Mouse (Mus musculus) hindbrain, embryonic 10.5 days (tissue): ENCODE results near the gene Cul4a. TPM values are rescaled to one million over a fixed set of nuclear protein-coding genes. Genes with fewer than 3 reads are reported as not detected.

ENCODE experiments used
- DNase-seq: peaks from one replicate; pipeline ENCODE4 v3.0.0-alpha.2; 2017; ENCODE audit warnings: low spot score
- H3K27ac ChIP-seq: fragments of 300-500 bp; sonication (generic); 2 replicates; pipeline ENCODE4 v1.5.1; 2016; ENCODE audit warnings: mild to moderate bottlenecking, moderate library complexity
- H3K27me3 ChIP-seq: fragments of 300-500 bp; sonication (generic); 2 replicates; pipeline ENCODE4 v1.6.1; 2016; ENCODE audit warnings: mild to moderate bottlenecking; ENCODE audit not compliant: poor library complexity, insufficient read depth, severe bottlenecking
- H3K36me3 ChIP-seq: fragments of 300-500 bp; sonication (generic); 2 replicates; pipeline ENCODE4 v1.6.1; 2016; ENCODE audit warnings: mild to moderate bottlenecking, moderate library complexity
- H3K4me1 ChIP-seq: fragments of 300-500 bp; sonication (generic); replicated peaks from 2 replicates; pipeline ENCODE4 v1.6.1; 2016; ENCODE audit warnings: mild to moderate bottlenecking
- H3K4me3 ChIP-seq: fragments of 300-500 bp; sonication (generic); 2 replicates; pipeline ENCODE4 v1.5.1; 2016; ENCODE audit warnings: mild to moderate bottlenecking, moderate library complexity
- H3K9me3 ChIP-seq: fragments of 300-500 bp; sonication (generic); 2 replicates; pipeline ENCODE4 v1.6.1; 2016; ENCODE audit warnings: mild to moderate bottlenecking, moderate library complexity
- WGBS: fragments of 180-500 bp; shearing (Covaris S2); methylation state at CpG from one replicate; pipeline ENCODE4 v1.1.7; 2016; 5-methylcytosine and 5-hydroxymethylcytosine counted together
- polyA plus RNA-seq: library from polyadenylated mRNA; unstranded; fragments of >200 nt; fragmentation: Nextera tagmentation; extraction: Ambion mirVana; gene quantifications from 2 replicates; pipeline ENCODE4 v1.2.1, GENCODE M21; 2016

The Cul4a gene
- polyA plus RNA-seq, 1 experiment from 2014 or later: 72.8 TPM

- no peak overlapping the region for H3K27ac ChIP-seq
- no peak for DNase-seq
- H3K36me3 ChIP-seq: peaks cover 53% of the 10 kb centered on the region
- H3K4me1 ChIP-seq: no peaks in the 10 kb centered on the region
- H3K27me3 ChIP-seq: no peaks in the 10 kb centered on the region
- no peaks in the 10 kb centered on the region for H3K9me3 ChIP-seq
- no peak overlapping the region for H3K4me3 ChIP-seq
- WGBS: 71% methylated on average over 5 of the region's 5 CpGs
These were observed 44.4 kb downstream of the Cul4a start for GRCm38 (mm10) chr8:13149866-13150265.

- H3K4me3 ChIP-seq: no peak overlapping the region
- no peaks in the 10 kb centered on the region for H3K27me3 ChIP-seq
- H3K27ac ChIP-seq: no peak overlapping the region
- H3K9me3 ChIP-seq: no peaks in the 10 kb centered on the region
- peaks cover 42% of the 10 kb centered on the region for H3K36me3 ChIP-seq
- no peak for DNase-seq
- 89% methylated on average over 2 of the region's 2 CpGs for WGBS
- H3K4me1 ChIP-seq: no peaks in the 10 kb centered on the region
These were observed 45.5 kb downstream of the Cul4a start for GRCm38 (mm10) chr8:13150929-13151328.

- 80% methylated on average over 9 of the region's 9 CpGs for WGBS
- no peak overlapping the region for H3K27ac ChIP-seq
- H3K4me1 ChIP-seq: peaks cover 4% of the 10 kb centered on the region
- DNase-seq: no peak
- H3K9me3 ChIP-seq: no peaks in the 10 kb centered on the region
- peaks cover 14% of the 10 kb centered on the region for H3K36me3 ChIP-seq
- H3K4me3 ChIP-seq: no peak overlapping the region
- H3K27me3 ChIP-seq: no peaks in the 10 kb centered on the region
These were observed 48.7 kb downstream of the Cul4a start for GRCm38 (mm10) chr8:13154099-13154498.

GRCm38 (mm10) chr8:13155358-13155757, 49.9 kb downstream of the Cul4a start:
- DNase-seq: no peak
- Histone ChIP-seq H3K27ac (no peak overlapping the region), H3K9me3 (no peaks in the 10 kb centered on the region), H3K36me3 (peaks cover 4% of the 10 kb centered on the region; the same call in 1 of the 2 replicates), H3K4me3 (no peak overlapping the region), H3K27me3 (no peaks in the 10 kb centered on the region), H3K4me1 (peaks cover 12% of the 10 kb centered on the region)
- 76% methylated on average over 9 of the region's 9 CpGs for WGBS

- Histone ChIP-seq H3K9me3 (no peaks in the 10 kb centered on the region), H3K27me3 (no peaks in the 10 kb centered on the region), H3K36me3 (no peaks in the 10 kb centered on the region), H3K4me3 (no peak overlapping the region), H3K4me1 (peaks cover 16% of the 10 kb centered on the region), H3K27ac (no peak overlapping the region)
- WGBS: 79% methylated on average over 12 of the region's 12 CpGs
- no peak for DNase-seq
These were observed 51.1 kb downstream of the Cul4a start for GRCm38 (mm10) chr8:13156327-13157097.

- Histone ChIP-seq H3K36me3 (no peaks in the 10 kb centered on the region), H3K4me1 (peaks cover 16% of the 10 kb centered on the region), H3K27me3 (no peaks in the 10 kb centered on the region), H3K27ac (peak within 1 kb of the TSS; percentile 93), H3K9me3 (no peaks in the 10 kb centered on the region), H3K4me3 (peak within 1 kb of the TSS; percentile 100)
- WGBS: under 1% methylated on average over 50 of the region's 50 CpGs
- peak; percentile 98 for DNase-seq
These were observed 53.4 kb downstream of the Cul4a start, which contains the start of gene Lamp1 for GRCm38 (mm10) chr8:13158718-13159376. TSS of gene Lamp1 (plus strand) at chr8:13159161.

GRCm38 (mm10) chr8:13159377-13159881, 54.0 kb downstream of the Cul4a start:
- H3K27ac ChIP-seq: peak overlapping the region; percentile 93
- peaks cover 16% of the 10 kb centered on the region for H3K4me1 ChIP-seq
- no peak for DNase-seq
- H3K9me3 ChIP-seq: no peaks in the 10 kb centered on the region
- WGBS: under 1% methylated on average over 49 of the region's 49 CpGs
- H3K36me3 ChIP-seq: no peaks in the 10 kb centered on the region
- H3K27me3 ChIP-seq: no peaks in the 10 kb centered on the region
- peak overlapping the region; percentile 100 for H3K4me3 ChIP-seq

- Histone ChIP-seq H3K27ac (no peak overlapping the region), H3K27me3 (no peaks in the 10 kb centered on the region), H3K36me3 (0 out of 2 replicates have a peak, but pooled peaks cover 6% of the 10 kb centered on the region), H3K4me1 (peaks cover 16% of the 10 kb centered on the region), H3K4me3 (peak overlapping the region; percentile 100; the same call in 1 of the 2 replicates), H3K9me3 (no peaks in the 10 kb centered on the region)
- 89% methylated on average over 3 of the region's 3 CpGs for WGBS
- DNase-seq: no peak
These were observed 55.3 kb downstream of the Cul4a start for GRCm38 (mm10) chr8:13160691-13161090.

GRCm38 (mm10) chr8:13162098-13162497, 56.7 kb downstream of the Cul4a start:
- no peaks in the 10 kb centered on the region for H3K9me3 ChIP-seq
- DNase-seq: no peak
- no peak overlapping the region for H3K27ac ChIP-seq
- 89% methylated on average over 6 of the region's 6 CpGs for WGBS
- H3K27me3 ChIP-seq: no peaks in the 10 kb centered on the region
- H3K4me1 ChIP-seq: peaks cover 16% of the 10 kb centered on the region
- H3K4me3 ChIP-seq: no peak overlapping the region
- H3K36me3 ChIP-seq: peaks cover 20% of the 10 kb centered on the region

- 93% methylated on average over 1 of the region's 1 CpGs for WGBS
- Histone ChIP-seq H3K27me3 (no peaks in the 10 kb centered on the region), H3K36me3 (peaks cover 34% of the 10 kb centered on the region), H3K27ac (no peak overlapping the region), H3K4me3 (no peak overlapping the region), H3K9me3 (no peaks in the 10 kb centered on the region), H3K4me1 (peaks cover 14% of the 10 kb centered on the region)
- no peak for DNase-seq
These were observed 58.1 kb downstream of the Cul4a start for GRCm38 (mm10) chr8:13163563-13163962.

GRCm38 (mm10) chr8:13164361-13164760, 58.9 kb downstream of the Cul4a start:
- WGBS: 91% methylated on average over 5 of the region's 5 CpGs
- Histone ChIP-seq H3K9me3 (no peaks in the 10 kb centered on the region), H3K27ac (no peak overlapping the region), H3K36me3 (peaks cover 42% of the 10 kb centered on the region), H3K27me3 (no peaks in the 10 kb centered on the region), H3K4me1 (peaks cover 13% of the 10 kb centered on the region), H3K4me3 (no peak overlapping the region)
- no peak for DNase-seq

GRCm38 (mm10) chr8:13170510-13170909, 65.1 kb downstream of the Cul4a start:
- Histone ChIP-seq H3K27me3 (no peaks in the 10 kb centered on the region), H3K9me3 (no peaks in the 10 kb centered on the region), H3K4me3 (no peak overlapping the region), H3K4me1 (no peaks in the 10 kb centered on the region), H3K27ac (no peak overlapping the region), H3K36me3 (peaks cover 99% of the 10 kb centered on the region)
- 84% methylated on average over 1 of the region's 1 CpGs for WGBS
- DNase-seq: no peak

GRCm38 (mm10) chr8:13174305-13174704, 68.9 kb downstream of the Cul4a start:
- no peaks in the 10 kb centered on the region for H3K9me3 ChIP-seq
- no peaks in the 10 kb centered on the region for H3K27me3 ChIP-seq
- no peak overlapping the region for H3K4me3 ChIP-seq
- H3K27ac ChIP-seq: no peak overlapping the region
- peaks cover 98% of the 10 kb centered on the region for H3K36me3 ChIP-seq
- no peaks in the 10 kb centered on the region for H3K4me1 ChIP-seq
- 94% methylated on average over 4 of the region's 4 CpGs for WGBS
- DNase-seq: no peak
